Mouse (Mus musculus) ovary, postnatal 36 days (tissue): ENCODE results near the gene Ccdc63.
"Not testable (repeated sequence)": the region's sequence is repeated elsewhere in the genome, so short reads cannot be mapped to it uniquely, and the experiment has no call there.

ENCODE experiments used
- DNase-seq: peaks from one replicate; pipeline ENCODE4 v3.0.0; 2022; ENCODE audit warnings: low spot score, mixed read lengths

Gene Ccdc63

GRCm38 (mm10) chr5:122140723-122141122 is at the start of gene Ccdc63:
Gene Ccdc63, minus strand, starts transcription at chr5:122140823.
- DNase-seq = no peak

GRCm38 (mm10) chr5:122189115-122189514 is 48.5 kb upstream of the Ccdc63 start:
- DNase-seq = no peak

GRCm38 (mm10) chr5:122184858-122185257 is 44.2 kb upstream of the Ccdc63 start:
- not testable (repeated sequence) for DNase-seq

GRCm38 (mm10) chr5:122184283-122184806 is 43.7 kb upstream of the Ccdc63 start:
- DNase-seq = no peak

GRCm38 (mm10) chr5:122179665-122180064 is 39.0 kb upstream of the Ccdc63 start:
- DNase-seq = no peak

GRCm38 (mm10) chr5:122176398-122176797 is 35.8 kb upstream of the Ccdc63 start:
- peak; percentile 39 for DNase-seq

GRCm38 (mm10) chr5:122175961-122176360 is 35.3 kb upstream of the Ccdc63 start:
- no peak for DNase-seq

- DNase-seq = no peak
Observed at GRCm38 (mm10) chr5:122175402-122175801, 34.8 kb upstream of the Ccdc63 start.

- no peak for DNase-seq
Observed at GRCm38 (mm10) chr5:122171058-122171457, 30.4 kb upstream of the Ccdc63 start.

GRCm38 (mm10) chr5:122168344-122169069 is 27.9 kb upstream of the Ccdc63 start:
- DNase-seq = no peak

- DNase-seq = no peak
Observed at GRCm38 (mm10) chr5:122166636-122167161, 26.1 kb upstream of the Ccdc63 start.

- DNase-seq = peak; percentile 36
Observed at GRCm38 (mm10) chr5:122165233-122165915, 24.8 kb upstream of the Ccdc63 start.

GRCm38 (mm10) chr5:122164011-122164410 is 23.4 kb upstream of the Ccdc63 start:
- no peak for DNase-seq

GRCm38 (mm10) chr5:122163194-122163593 is 22.6 kb upstream of the Ccdc63 start:
- no peak for DNase-seq

- peak; percentile 42 for DNase-seq
Observed at GRCm38 (mm10) chr5:122158557-122159515, 18.2 kb upstream of the Ccdc63 start.

- DNase-seq = peak; percentile 92
Observed at GRCm38 (mm10) chr5:122157827-122158381, 17.3 kb upstream of the Ccdc63 start, which contains the start of gene Ppp1cc. Gene Ppp1cc, plus strand, starts transcription at chr5:122158278.

GRCm38 (mm10) chr5:122156486-122156885 is 15.9 kb upstream of the Ccdc63 start:
- DNase-seq = no peak

GRCm38 (mm10) chr5:122155613-122156012 is 15.0 kb upstream of the Ccdc63 start:
- no peak for DNase-seq

GRCm38 (mm10) chr5:122154782-122155181 is 14.2 kb upstream of the Ccdc63 start:
- no peak for DNase-seq

GRCm38 (mm10) chr5:122154006-122154405 is 13.4 kb upstream of the Ccdc63 start:
- DNase-seq = no peak

- DNase-seq = not testable (repeated sequence)
Observed at GRCm38 (mm10) chr5:122152508-122152907, 11.9 kb upstream of the Ccdc63 start.
